Mouse (Mus musculus) kidney, embryonic 15.5 days (tissue): ENCODE results near the gene Mtmr1. TPM values are rescaled to one million over a fixed set of nuclear protein-coding genes. Genes with fewer than 3 reads are reported as not detected.
"Not testable (repeated sequence)": the region's sequence is repeated elsewhere in the genome, so short reads cannot be mapped to it uniquely, and the experiment has no call there.

Source experiments
- ATAC-seq: fragments of 200-750 bp; cut with Nextera tagmentation; replicated peaks from 2 replicates; pipeline ENCODE4 v1.8.0; 2017; ENCODE audit warnings: moderate TSS enrichment; ENCODE audit not compliant: low FRiP score
- H3K27ac ChIP-seq: fragments of 300-500 bp; sonication (generic); 2 replicates; pipeline ENCODE4 v1.5.1; 2015; ENCODE audit warnings: mild to moderate bottlenecking, inconsistent platforms
- H3K27me3 ChIP-seq: fragments of 300-500 bp; sonication (generic); 2 replicates; pipeline ENCODE4 v1.6.1; 2015; ENCODE audit warnings: inconsistent platforms
- H3K36me3 ChIP-seq: fragments of 300-500 bp; sonication (generic); 2 replicates; pipeline ENCODE4 v1.6.1; 2015; ENCODE audit warnings: inconsistent platforms
- H3K4me1 ChIP-seq: fragments of 300-500 bp; sonication (generic); 2 replicates; pipeline ENCODE4 v1.6.1; 2015; ENCODE audit warnings: inconsistent platforms
- H3K4me2 ChIP-seq: fragments of 300-500 bp; sonication (generic); 2 replicates; pipeline ENCODE4 v1.6.1; 2015; ENCODE audit warnings: moderate library complexity, mild to moderate bottlenecking, inconsistent platforms
- H3K4me3 ChIP-seq: fragments of 300-500 bp; sonication (generic); replicated peaks from 2 replicates; pipeline ENCODE4 v1.5.1; 2015; ENCODE audit warnings: mild to moderate bottlenecking, inconsistent platforms
- H3K9ac ChIP-seq: fragments of 300-500 bp; sonication (generic); 2 replicates; pipeline ENCODE4 v1.6.1; 2015; ENCODE audit warnings: mild to moderate bottlenecking, inconsistent platforms
- H3K9me3 ChIP-seq: fragments of 300-500 bp; sonication (generic); replicated peaks from 2 replicates; pipeline ENCODE4 v1.6.1; 2016; ENCODE audit warnings: inconsistent platforms
- WGBS: fragments of 180-500 bp; shearing (Covaris S2); methylation state at CpG from one replicate; pipeline ENCODE4 v1.1.7; 2015; ENCODE audit warnings: mixed read lengths; 5-methylcytosine and 5-hydroxymethylcytosine counted together
- polyA plus RNA-seq: library from polyadenylated mRNA; unstranded; fragments of >200 nt; fragmentation: Nextera tagmentation; extraction: Ambion mirVana; gene quantifications from 2 replicates; pipeline ENCODE4 v1.2.1, GENCODE M21; 2015

Gene Mtmr1
- polyA plus RNA-seq: 8.7 and 9.3 TPM in 2 replicates

DNA sequence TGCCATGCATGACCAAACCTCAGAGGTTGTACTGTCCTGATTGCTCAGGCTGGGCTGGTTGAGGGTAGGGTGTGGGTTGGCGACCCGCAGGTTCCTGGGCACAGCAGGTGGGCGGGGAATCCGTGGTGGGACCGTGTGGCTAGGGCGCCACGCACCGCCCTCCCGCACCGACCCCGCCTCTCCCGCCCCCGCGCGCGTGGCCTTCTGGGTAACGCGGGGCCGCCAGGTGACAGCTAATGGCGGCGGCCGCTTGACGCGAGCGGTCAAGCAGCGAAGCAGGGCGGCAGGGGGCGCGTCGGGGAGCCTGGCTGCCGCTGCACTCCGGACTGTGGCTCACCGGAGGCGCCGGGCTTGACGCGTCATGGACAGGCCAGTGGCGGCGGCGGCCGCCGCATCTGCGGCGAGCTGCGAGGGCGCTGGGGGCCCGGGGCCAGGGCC is at the start of gene Mtmr1:
Gene Mtmr1 (plus strand): TSS at position 207 of the 438 bp plus-strand sequence.
- Histone ChIP-seq H3K9me3 (no peaks in the 10 kb centered on the region), H3K4me2 (peak within 1 kb of the TSS; percentile 68), H3K4me3 (peak within 1 kb of the TSS; percentile 63), H3K27ac (peak within 1 kb of the TSS; percentile 73), H3K36me3 (no peaks in the 10 kb centered on the region), H3K27me3 (no peaks in the 10 kb centered on the region), H3K9ac (peak within 1 kb of the TSS; percentile 50), H3K4me1 (no peaks in the 10 kb centered on the region)
- WGBS: 25% methylated on average over 46 of the region's 47 CpGs
- peak; percentile 97 for ATAC-seq

DNA sequence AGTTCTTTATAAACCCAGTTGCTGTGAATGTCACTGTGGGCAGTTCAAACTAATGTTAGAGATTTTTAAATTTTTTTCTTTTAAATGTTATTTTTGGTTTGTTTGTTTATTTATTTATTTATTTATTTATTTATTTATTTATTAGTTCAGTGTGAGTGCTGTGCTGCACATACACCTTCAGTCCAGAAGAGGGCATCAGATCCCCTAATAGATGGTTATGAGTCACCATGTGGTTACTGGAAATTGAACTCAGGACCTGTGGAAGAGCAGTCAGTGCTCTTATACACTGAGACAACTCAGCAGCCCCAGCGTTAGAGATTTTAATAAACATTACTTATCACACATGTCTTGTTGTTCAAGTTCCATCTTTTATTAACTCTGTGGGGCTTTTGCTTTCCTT is 12.5 kb upstream of the Mtmr1 start:
- H3K9ac ChIP-seq: no peak overlapping the region
- no peaks in the 10 kb centered on the region for H3K4me1 ChIP-seq
- H3K4me3 ChIP-seq: no peak overlapping the region
- no peak for ATAC-seq
- H3K36me3 ChIP-seq: no peaks in the 10 kb centered on the region
- no peak overlapping the region for H3K27ac ChIP-seq
- 77% methylated on average over 1 of the region's 1 CpGs for WGBS
- no peak overlapping the region for H3K4me2 ChIP-seq
- no peaks in the 10 kb centered on the region for H3K9me3 ChIP-seq
- H3K27me3 ChIP-seq: no peaks in the 10 kb centered on the region

DNA sequence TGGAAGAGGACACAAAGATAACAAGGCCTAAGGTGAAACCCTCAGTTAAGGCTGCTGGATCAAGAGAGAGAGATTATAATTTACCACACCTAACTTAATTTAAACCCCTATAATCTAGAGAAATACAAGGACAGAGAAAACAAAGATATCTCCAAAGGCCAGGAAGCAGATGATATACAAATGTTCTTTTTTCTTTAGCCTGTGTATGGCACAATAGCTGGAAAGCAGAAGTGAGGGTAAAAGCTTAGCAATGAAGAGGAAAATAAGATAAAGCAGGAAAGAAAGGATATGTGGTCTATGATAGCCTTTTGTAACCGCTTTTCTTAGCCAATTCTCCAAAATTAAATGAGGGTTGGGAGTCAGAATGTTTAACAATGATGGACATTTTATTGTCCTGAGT is 9.2 kb upstream of the Mtmr1 start:
- Histone ChIP-seq H3K9me3 (no peaks in the 10 kb centered on the region), H3K4me3 (no peak overlapping the region), H3K36me3 (no peaks in the 10 kb centered on the region), H3K27me3 (no peaks in the 10 kb centered on the region), H3K27ac (no peak overlapping the region), H3K9ac (no peak overlapping the region), H3K4me2 (no peak overlapping the region), H3K4me1 (no peaks in the 10 kb centered on the region)
- 59% methylated on average over 1 of the region's 1 CpGs for WGBS
- no peak for ATAC-seq

DNA sequence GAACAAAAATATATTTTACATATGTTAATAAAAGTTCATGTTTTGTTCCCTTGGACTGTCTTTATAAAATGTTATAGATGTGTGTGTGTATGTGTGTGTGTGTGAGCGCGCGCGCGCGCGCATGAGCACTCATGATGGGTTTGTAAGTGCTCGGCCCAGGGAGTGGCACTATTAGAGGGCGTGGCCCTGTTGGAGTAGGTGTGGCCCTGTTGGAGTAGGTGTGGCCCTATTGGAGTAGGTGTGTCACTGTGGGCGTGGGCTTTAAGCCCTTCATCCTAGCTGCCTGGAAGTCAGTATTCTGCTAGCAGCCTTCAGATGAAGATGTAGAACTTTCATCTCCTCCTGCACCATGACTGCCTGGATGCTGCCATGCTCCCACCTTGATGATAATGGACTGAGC is 2.8 kb upstream of the Mtmr1 start:
- not testable (repeated sequence) for H3K9me3 ChIP-seq, ATAC-seq, H3K36me3 ChIP-seq, H3K27me3 ChIP-seq, H3K27ac ChIP-seq, H3K4me3 ChIP-seq, H3K4me1 ChIP-seq, H3K9ac ChIP-seq, H3K4me2 ChIP-seq
- 89% methylated on average over 10 of the region's 10 CpGs for WGBS

DNA sequence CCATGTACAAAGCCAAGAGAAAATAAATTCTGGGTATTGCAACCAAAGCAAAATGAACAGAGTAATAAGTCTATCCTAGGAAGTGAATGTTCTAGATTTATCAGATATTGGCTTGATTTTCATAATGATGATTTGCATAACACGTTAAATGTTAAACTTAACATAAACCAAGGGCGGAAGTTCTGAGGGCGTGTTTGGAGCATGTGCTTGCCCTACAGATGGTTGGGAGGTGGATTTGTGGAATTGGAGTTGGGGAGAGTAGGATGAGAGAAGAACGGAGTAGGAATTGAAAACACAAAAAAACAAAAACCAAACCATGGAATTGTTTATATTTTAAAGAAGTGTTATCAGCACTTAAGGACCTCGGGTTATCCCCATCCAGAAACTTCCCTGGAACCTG is 498 bp upstream of the Mtmr1 start:
- Histone ChIP-seq H3K9ac (0 out of 2 replicates have a peak overlapping the region, but pooled peaks have one; percentile 50), H3K27me3 (no peaks in the 10 kb centered on the region), H3K4me1 (no peaks in the 10 kb centered on the region), H3K9me3 (no peaks in the 10 kb centered on the region), H3K4me3 (peak overlapping the region; percentile 63), H3K36me3 (no peaks in the 10 kb centered on the region), H3K27ac (no peak overlapping the region), H3K4me2 (peak overlapping the region; percentile 68)
- no peak for ATAC-seq
- 67% methylated on average over 5 of the region's 5 CpGs for WGBS

DNA sequence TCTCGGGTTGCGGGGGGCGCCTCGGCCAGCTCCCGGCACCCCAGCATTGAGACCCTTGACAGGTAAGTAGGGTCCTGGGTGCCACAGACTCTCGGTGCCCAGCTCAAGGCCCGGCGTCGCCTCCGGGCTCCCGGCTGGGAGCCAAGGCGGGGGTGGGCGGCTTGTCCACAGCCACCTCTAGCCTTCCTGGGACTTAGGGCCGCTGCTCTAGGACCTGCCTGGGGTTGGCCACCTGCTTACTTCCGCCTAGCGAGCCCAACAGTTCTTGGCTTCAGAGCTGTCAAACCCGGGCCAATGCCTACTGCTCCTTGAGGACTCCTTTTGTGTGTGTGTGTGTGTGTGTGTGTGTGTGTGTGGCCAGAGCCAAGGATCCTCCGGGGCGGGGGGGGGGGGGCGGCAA is 451 bp downstream of the Mtmr1 start:
- WGBS: 20% methylated on average over 16 of the region's 20 CpGs

DNA sequence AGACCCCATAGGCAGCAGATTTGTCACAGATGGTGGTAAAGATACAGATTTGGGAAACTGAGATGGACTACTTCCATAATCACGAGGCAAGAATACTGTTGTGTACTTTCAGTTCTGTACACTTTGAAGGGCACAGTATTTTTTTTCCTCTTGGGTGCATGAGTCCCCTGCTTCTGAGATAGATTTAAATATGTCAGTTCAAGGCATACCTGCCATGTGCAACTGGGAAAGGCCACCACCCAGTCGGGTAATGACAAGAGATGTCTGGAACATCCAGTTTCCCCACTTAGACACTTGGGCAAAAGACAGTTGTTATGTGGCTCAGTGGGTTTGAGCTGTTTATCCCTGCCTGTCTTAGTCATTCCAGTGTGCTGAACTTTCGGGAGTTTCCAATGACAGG is 950 bp downstream of the Mtmr1 start:
- no peak overlapping the region for H3K9ac ChIP-seq
- H3K36me3 ChIP-seq: no peaks in the 10 kb centered on the region
- ATAC-seq: no peak
- no peak overlapping the region for H3K27ac ChIP-seq
- H3K4me1 ChIP-seq: no peaks in the 10 kb centered on the region
- H3K9me3 ChIP-seq: no peaks in the 10 kb centered on the region
- no peaks in the 10 kb centered on the region for H3K27me3 ChIP-seq
- 66% methylated on average over 3 of the region's 3 CpGs for WGBS
- peak overlapping the region; percentile 63 for H3K4me3 ChIP-seq
- H3K4me2 ChIP-seq: peak overlapping the region; percentile 68

More for the DNA sequence above, 451 bp downstream of the Mtmr1 start:
- no peaks in the 10 kb centered on the region for H3K9me3 ChIP-seq
- H3K4me1 ChIP-seq: no peaks in the 10 kb centered on the region
- peak; percentile 80 for ATAC-seq
- peak overlapping the region; percentile 73 for H3K27ac ChIP-seq
- H3K4me3 ChIP-seq: peak overlapping the region; percentile 63
- H3K27me3 ChIP-seq: no peaks in the 10 kb centered on the region
- H3K4me2 ChIP-seq: peak overlapping the region; percentile 68
- no peaks in the 10 kb centered on the region for H3K36me3 ChIP-seq
- peak overlapping the region; percentile 50 for H3K9ac ChIP-seq

DNA sequence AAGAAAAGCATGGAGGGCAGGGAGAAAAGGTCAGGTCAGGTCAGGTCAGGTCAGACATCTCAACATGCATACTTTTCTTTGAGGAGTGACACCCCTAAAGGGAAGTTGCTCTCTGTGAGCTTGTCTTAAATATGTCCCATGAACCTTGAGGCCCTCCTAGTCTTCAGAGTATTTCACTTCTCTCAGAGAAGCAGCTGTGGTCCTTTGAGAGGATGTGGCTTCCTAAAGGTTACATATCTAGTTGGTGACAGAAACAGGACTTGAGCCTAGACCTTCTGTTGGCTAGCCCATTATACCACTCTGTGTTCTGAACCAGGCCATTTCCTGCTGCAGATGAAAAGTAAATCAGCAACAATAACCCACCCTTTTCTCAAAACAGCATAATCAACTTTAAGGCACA is 2.4 kb downstream of the Mtmr1 start:
- Histone ChIP-seq H3K4me2 (no peak overlapping the region), H3K9ac (no peak overlapping the region), H3K9me3 (no peaks in the 10 kb centered on the region), H3K4me1 (no peaks in the 10 kb centered on the region), H3K36me3 (no peaks in the 10 kb centered on the region), H3K4me3 (no peak overlapping the region), H3K27ac (no peak overlapping the region), H3K27me3 (no peaks in the 10 kb centered on the region)
- no peak for ATAC-seq

DNA sequence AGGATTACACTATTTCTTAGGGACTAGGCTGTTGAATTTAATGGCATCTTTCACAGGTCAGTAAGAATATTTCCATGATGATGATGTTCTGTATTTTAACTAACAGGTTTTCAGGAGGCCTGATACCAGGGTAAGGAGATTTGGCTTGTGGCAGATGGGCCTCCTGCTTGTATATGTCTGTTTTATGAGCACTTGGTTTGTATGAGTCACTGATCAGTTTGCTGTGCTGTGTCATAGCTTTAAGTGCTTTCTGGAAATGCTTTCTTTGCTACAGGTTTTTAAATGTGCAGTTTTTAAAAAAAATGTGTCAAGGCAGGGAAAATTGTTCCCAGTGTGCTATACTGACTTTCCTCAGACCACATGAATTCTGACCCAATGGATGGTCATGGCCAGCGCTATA is 12.2 kb downstream of the Mtmr1 start:
- ATAC-seq: no peak
- no peak overlapping the region for H3K27ac ChIP-seq
- H3K9me3 ChIP-seq: no peaks in the 10 kb centered on the region
- H3K4me2 ChIP-seq: no peak overlapping the region
- no peak overlapping the region for H3K9ac ChIP-seq
- H3K4me1 ChIP-seq: no peaks in the 10 kb centered on the region
- 92% methylated on average over 1 of the region's 1 CpGs for WGBS
- no peaks in the 10 kb centered on the region for H3K36me3 ChIP-seq
- H3K4me3 ChIP-seq: no peak overlapping the region
- H3K27me3 ChIP-seq: 0 out of 2 replicates have a peak, but pooled peaks cover 4% of the 10 kb centered on the region

DNA sequence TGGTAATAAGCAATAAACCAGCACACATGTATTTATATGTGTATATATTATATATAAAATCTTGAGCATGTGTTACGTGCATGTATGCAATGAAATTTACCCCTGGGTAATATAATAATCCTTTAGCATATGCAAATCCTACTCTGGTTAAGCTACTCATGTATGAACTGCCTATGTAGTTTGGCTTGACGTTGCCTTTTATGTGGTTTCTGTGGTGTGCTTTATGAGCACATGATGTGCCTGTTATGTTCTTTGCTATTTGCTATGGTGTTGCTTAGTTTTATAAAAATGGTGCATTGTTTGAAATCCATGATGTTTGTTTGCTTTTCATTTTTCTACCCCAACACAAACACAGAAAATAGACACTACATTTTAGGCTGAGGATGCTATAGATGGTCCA is 13.9 kb downstream of the Mtmr1 start:
- H3K4me1 ChIP-seq: no peaks in the 10 kb centered on the region
- no peaks in the 10 kb centered on the region for H3K36me3 ChIP-seq
- 0 out of 2 replicates have a peak, but pooled peaks cover 4% of the 10 kb centered on the region for H3K27me3 ChIP-seq
- no peak overlapping the region for H3K9ac ChIP-seq
- no peak for ATAC-seq
- WGBS: 88% methylated on average over 2 of the region's 2 CpGs
- no peak overlapping the region for H3K4me3 ChIP-seq
- H3K9me3 ChIP-seq: no peaks in the 10 kb centered on the region
- H3K4me2 ChIP-seq: no peak overlapping the region
- H3K27ac ChIP-seq: no peak overlapping the region

DNA sequence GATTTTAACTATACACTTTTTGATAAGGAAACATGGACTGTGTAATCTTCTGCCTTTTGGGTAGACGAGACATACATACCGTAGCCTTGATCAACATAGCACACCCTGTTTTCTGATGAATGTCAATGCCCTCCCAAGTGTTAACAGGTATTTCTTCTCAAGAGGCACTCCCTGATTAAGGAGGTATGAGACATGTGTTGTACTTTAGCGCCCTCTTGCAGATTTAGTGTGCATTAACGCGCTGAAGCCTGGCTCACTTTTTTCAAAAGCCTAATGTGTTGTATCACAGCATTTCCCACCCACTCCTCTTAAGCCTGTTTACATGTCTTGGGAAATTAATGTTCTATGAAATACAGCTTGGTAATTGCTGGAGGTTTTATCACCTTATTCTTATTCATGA is 17.0 kb downstream of the Mtmr1 start:
- Histone ChIP-seq H3K27me3 (no peaks in the 10 kb centered on the region), H3K9ac (no peak overlapping the region), H3K4me2 (no peak overlapping the region), H3K27ac (no peak overlapping the region), H3K4me3 (no peak overlapping the region), H3K4me1 (no peaks in the 10 kb centered on the region), H3K9me3 (no peaks in the 10 kb centered on the region), H3K36me3 (no peaks in the 10 kb centered on the region)
- no peak for ATAC-seq
- WGBS: 48% methylated on average over 5 of the region's 5 CpGs

DNA sequence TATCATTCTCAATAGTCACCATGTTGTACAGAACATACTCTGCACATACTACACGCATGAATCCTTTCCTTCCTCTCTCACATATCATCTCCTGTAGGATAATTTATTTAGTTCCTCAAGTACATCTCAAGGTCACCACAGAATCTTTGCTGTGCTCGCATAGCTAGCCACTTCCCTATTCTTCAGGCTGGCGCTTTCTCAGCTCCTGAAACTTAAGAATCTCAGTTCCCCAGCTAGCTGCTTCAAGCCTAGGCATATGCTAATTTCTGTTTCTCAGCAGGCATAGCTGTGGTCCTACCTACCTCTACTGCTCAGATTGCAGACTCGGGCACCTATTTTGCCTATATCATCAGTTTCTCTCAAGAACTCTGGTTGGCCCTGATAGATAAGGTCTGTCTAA is 31.8 kb downstream of the Mtmr1 start:
- no peaks in the 10 kb centered on the region; the same call in 1 of the 2 replicates for H3K36me3 ChIP-seq
- no peak for ATAC-seq
- no peak overlapping the region for H3K4me3 ChIP-seq
- H3K9ac ChIP-seq: no peak overlapping the region
- H3K4me1 ChIP-seq: no peaks in the 10 kb centered on the region
- no peaks in the 10 kb centered on the region; the same call in 1 of the 2 replicates for H3K27me3 ChIP-seq
- no peaks in the 10 kb centered on the region for H3K9me3 ChIP-seq
- H3K4me2 ChIP-seq: no peak overlapping the region
- no peak overlapping the region for H3K27ac ChIP-seq
- WGBS: 77% methylated on average over 4 of the region's 4 CpGs

DNA sequence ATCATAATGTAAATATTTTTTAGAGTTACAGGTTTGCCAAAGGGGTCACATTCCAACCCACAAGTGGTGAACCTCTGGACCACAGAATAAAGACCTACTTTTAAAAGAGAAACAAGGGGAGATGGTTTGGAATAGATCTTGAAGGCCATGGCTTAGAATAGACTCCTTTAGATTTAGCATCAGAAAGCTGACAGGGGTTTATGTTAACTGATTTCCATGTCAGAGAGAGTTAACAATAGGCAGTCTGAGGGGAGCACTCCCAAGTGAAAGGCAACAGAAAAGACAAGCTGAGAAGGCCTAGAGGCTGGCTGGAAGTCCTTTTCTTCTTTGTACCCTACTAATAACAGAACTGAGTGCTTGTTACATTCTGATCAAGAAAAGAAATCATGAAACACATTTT is 41.7 kb downstream of the Mtmr1 start:
- ATAC-seq: no peak
- H3K27ac ChIP-seq: no peak overlapping the region
- no peaks in the 10 kb centered on the region for H3K27me3 ChIP-seq
- H3K9ac ChIP-seq: no peak overlapping the region
- no peak overlapping the region for H3K4me2 ChIP-seq
- no peak overlapping the region for H3K4me3 ChIP-seq
- peaks cover 7% of the 10 kb centered on the region; the same call in 1 of the 2 replicates for H3K36me3 ChIP-seq
- H3K4me1 ChIP-seq: no peaks in the 10 kb centered on the region
- no peaks in the 10 kb centered on the region for H3K9me3 ChIP-seq
